Mouse (Mus musculus) layer of hippocampus, adult 9-10 months (tissue): ENCODE data around the gene Tcf7.

ENCODE experiments used
- DNase-seq: peaks from one replicate; pipeline ENCODE4 v3.0.0; 2022; ENCODE audit warnings: low spot score

Tcf7 gene

GRCm38 (mm10) chr11:52267271-52267670, 15.5 kb downstream of the Tcf7 start:
- DNase-seq: no peak

- DNase-seq: no peak
These were observed 17.1 kb downstream of the Tcf7 start for GRCm38 (mm10) chr11:52265616-52266307.

- no peak for DNase-seq
These were observed 17.9 kb downstream of the Tcf7 start for GRCm38 (mm10) chr11:52264871-52265270.

GRCm38 (mm10) chr11:52262338-52262737, 20.5 kb downstream of the Tcf7 start:
- no peak for DNase-seq

- no peak for DNase-seq
These were observed 20.9 kb downstream of the Tcf7 start for GRCm38 (mm10) chr11:52261937-52262336.

GRCm38 (mm10) chr11:52260878-52261277, 21.9 kb downstream of the Tcf7 start:
- DNase-seq: no peak

- no peak for DNase-seq
These were observed 24.1 kb downstream of the Tcf7 start for GRCm38 (mm10) chr11:52258711-52259110.

GRCm38 (mm10) chr11:52257376-52257775, 25.4 kb downstream of the Tcf7 start:
- DNase-seq: no peak

GRCm38 (mm10) chr11:52255077-52255476, 27.7 kb downstream of the Tcf7 start:
- no peak for DNase-seq

GRCm38 (mm10) chr11:52253674-52254375, 29.0 kb downstream of the Tcf7 start:
- DNase-seq: peak; percentile 42

- no peak for DNase-seq
These were observed 30.1 kb downstream of the Tcf7 start for GRCm38 (mm10) chr11:52252692-52253091.

- DNase-seq: no peak
These were observed 31.0 kb downstream of the Tcf7 start for GRCm38 (mm10) chr11:52251770-52252169.

- DNase-seq: no peak
These were observed 33.4 kb downstream of the Tcf7 start for GRCm38 (mm10) chr11:52249452-52249851.

- no peak for DNase-seq
These were observed 41.8 kb downstream of the Tcf7 start for GRCm38 (mm10) chr11:52240898-52241542.

GRCm38 (mm10) chr11:52234509-52234908, 48.3 kb downstream of the Tcf7 start:
- DNase-seq: no peak

- no peak for DNase-seq
These were observed 48.9 kb downstream of the Tcf7 start for GRCm38 (mm10) chr11:52233906-52234305.

GRCm38 (mm10) chr11:52233043-52233653, 49.7 kb downstream of the Tcf7 start:
- DNase-seq: no peak

- DNase-seq: peak; percentile 80
These were observed 50.9 kb downstream of the Tcf7 start, which contains the start of gene Skp1a for GRCm38 (mm10) chr11:52231606-52232541. Gene Skp1a (plus strand): TSS chr11:52231995.

GRCm38 (mm10) chr11:52230694-52231093, 52.1 kb downstream of the Tcf7 start:
- no peak for DNase-seq

GRCm38 (mm10) chr11:52228722-52229448, 53.9 kb downstream of the Tcf7 start:
- no peak for DNase-seq
